Mouse (Mus musculus) liver, postnatal 0 days (tissue): Measurements from ENCODE around the gene C330021F23Rik. TPM values are rescaled to one million over a fixed set of nuclear protein-coding genes. Genes with fewer than 3 reads are reported as not detected.

Experiments
- ATAC-seq: fragments of 200-750 bp; cut with Nextera tagmentation; 2 replicates; pipeline ENCODE4 v1.8.0; 2017; ENCODE audit warnings: mild to moderate bottlenecking, moderate library complexity
- DNase-seq: peaks from one replicate; pipeline ENCODE4 v3.0.0-alpha.2; 2016
- H3K27ac ChIP-seq: fragments of 300-500 bp; sonication (generic); 2 replicates; pipeline ENCODE4 v1.5.1; 2014; ENCODE audit warnings: antibody characterized with exemption, moderate library complexity, mild to moderate bottlenecking, low read depth
- H3K27me3 ChIP-seq: fragments of 300-500 bp; sonication (generic); 2 replicates; pipeline ENCODE4 v1.6.1; 2014; ENCODE audit warnings: low read length, control low read depth, mixed read lengths; ENCODE audit not compliant: insufficient read depth
- H3K36me3 ChIP-seq: fragments of 300-500 bp; sonication (generic); replicated peaks from 2 replicates; pipeline ENCODE4 v1.6.1; 2014; ENCODE audit warnings: mild to moderate bottlenecking, control low read depth, low read length, moderate library complexity, mixed read lengths; ENCODE audit not compliant: insufficient read depth
- H3K4me1 ChIP-seq: fragments of 300-500 bp; sonication (generic); 2 replicates; pipeline ENCODE4 v1.6.1; 2014; ENCODE audit warnings: antibody characterized with exemption, mild to moderate bottlenecking, control low read depth; ENCODE audit not compliant: insufficient read depth
- H3K4me2 ChIP-seq: fragments of 300-500 bp; sonication (generic); 2 replicates; pipeline ENCODE4 v1.6.1; 2014; ENCODE audit warnings: low read depth, mild to moderate bottlenecking, low read length, moderate library complexity, mixed read lengths
- H3K4me3 ChIP-seq: fragments of 300-500 bp; sonication (generic); 2 replicates; pipeline ENCODE4 v1.5.1; 2014; ENCODE audit warnings: low read depth, low read length
- H3K9ac ChIP-seq: fragments of 300-500 bp; sonication (generic); replicated peaks from 2 replicates; pipeline ENCODE4 v1.6.1; 2014; ENCODE audit warnings: mild to moderate bottlenecking, moderate library complexity
- H3K9me3 ChIP-seq: fragments of 300-500 bp; sonication (generic); 2 replicates; pipeline ENCODE4 v1.6.1; 2016; ENCODE audit warnings: mild to moderate bottlenecking, control low read depth, low read length, mixed read lengths
- CTCF ChIP-seq: sonication (generic); IDR thresholded peaks from 2 replicates; pipeline ENCODE4 v1.5.1; 2016; ENCODE audit warnings: antibody characterized with exemption, low read depth
- EP300 ChIP-seq: IDR thresholded peaks from 2 replicates; pipeline ENCODE4 v1.6.1; 2016; ENCODE audit warnings: antibody characterized with exemption, low read depth, mild to moderate bottlenecking
- WGBS: fragments of 180-500 bp; shearing (Covaris S2); extraction: QIAGEN DNeasy Blood & Tissue Kit; methylation state at CpG from one replicate; pipeline ENCODE4 v1.1.7; 2014; ENCODE audit not compliant: insufficient replicate concordance; 5-methylcytosine and 5-hydroxymethylcytosine counted together
- polyA plus RNA-seq: library from polyadenylated mRNA; unstranded; fragments of >200 nt; fragmentation: Nextera tagmentation; extraction: Ambion mirVana; gene quantifications from 2 replicates; pipeline ENCODE4 v1.2.1, GENCODE M21; 2015

The C330021F23Rik gene
- polyA plus RNA-seq, 1 experiment from 2014 or later: 0.89 TPM

GRCm38 (mm10) chr8:3628014-3628413 lies 60.2 kb downstream of the C330021F23Rik start:
- ATAC-seq (peak; percentile 37), DNase-seq (peak; percentile 52)
- peak; percentile 72 for TF ChIP-seq CTCF
- no peak for TF ChIP-seq EP300
- Histone ChIP-seq H3K27me3 (no peaks in the 10 kb centered on the region), H3K4me3 (no peak overlapping the region), H3K9me3 (no peaks in the 10 kb centered on the region), H3K27ac (no peak overlapping the region), H3K36me3 (peaks cover 9% of the 10 kb centered on the region; the same call in 1 of the 2 replicates), H3K4me2 (no peak overlapping the region), H3K4me1 (peaks cover 17% of the 10 kb centered on the region), H3K9ac (no peak overlapping the region)
- 43% methylated on average over 5 of the region's 5 CpGs for WGBS

GRCm38 (mm10) chr8:3630647-3631477 lies 63.1 kb downstream of the C330021F23Rik start, which contains the start of gene Stxbp2:
Gene Stxbp2, plus strand, starts transcription at chr8:3630955.
- Histone ChIP-seq H3K4me2 (peak within 1 kb of the TSS; percentile 68), H3K27ac (peak within 1 kb of the TSS; percentile 42), H3K36me3 (peaks cover 32% of the 10 kb centered on the region), H3K27me3 (no peaks in the 10 kb centered on the region), H3K9me3 (no peaks in the 10 kb centered on the region), H3K9ac (peak within 1 kb of the TSS; percentile 66), H3K4me3 (peak within 1 kb of the TSS; percentile 67), H3K4me1 (peaks cover 17% of the 10 kb centered on the region)
- WGBS: 4% methylated on average over 44 of the region's 47 CpGs
- peak; percentile 91 for DNase-seq
- TF ChIP-seq EP300 (no peak), CTCF (no peak)
- peak; percentile 97 for ATAC-seq

DNA sequence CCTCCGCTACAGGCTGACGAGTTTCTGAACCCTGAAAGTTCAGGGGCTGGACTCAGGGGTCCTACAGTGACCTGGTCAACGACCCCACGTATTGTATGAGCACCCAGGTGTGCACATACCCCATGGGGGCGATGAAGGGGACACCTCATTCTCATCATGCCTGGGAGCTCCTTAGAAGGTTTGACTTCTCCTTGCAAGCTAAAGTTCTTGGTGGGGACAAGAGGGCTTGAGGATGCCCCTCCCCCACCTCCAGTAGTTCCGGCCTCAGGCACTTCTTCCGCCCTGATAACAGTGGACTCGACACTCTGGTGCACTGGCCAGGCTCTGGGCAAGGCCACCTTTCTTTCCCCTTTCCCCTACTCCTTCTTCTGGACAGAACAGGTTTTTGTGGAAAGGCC lies 63.7 kb downstream of the C330021F23Rik start:
- ATAC-seq (peak; percentile 29), DNase-seq (peak; percentile 57)
- peaks cover 38% of the 10 kb centered on the region for H3K36me3 ChIP-seq
- peak overlapping the region; percentile 42 for H3K27ac ChIP-seq
- H3K27me3 ChIP-seq: no peaks in the 10 kb centered on the region
- H3K9ac ChIP-seq: peak overlapping the region; percentile 66
- H3K4me3 ChIP-seq: peak overlapping the region; percentile 67
- peak overlapping the region; percentile 68 for H3K4me2 ChIP-seq
- WGBS: 7% methylated on average over 8 of the region's 8 CpGs
- TF ChIP-seq EP300: no peak
- TF ChIP-seq CTCF: no peak
- peaks cover 17% of the 10 kb centered on the region for H3K4me1 ChIP-seq
- H3K9me3 ChIP-seq: no peaks in the 10 kb centered on the region

Other genes starting within 250 kb of the C330021F23Rik start
- gene A430078G23Rik, start 214.6 kb upstream of the C330021F23Rik start, polyA plus RNA-seq: 1.2 and 1.7 TPM in 2 replicates
- 1.8 and 1.9 TPM in 2 replicates for gene Arhgef18, start 175.0 kb upstream of the C330021F23Rik start, polyA plus RNA-seq
- 14.8 and 14.9 TPM in 2 replicates for gene Pex11g, start 100.3 kb upstream of the C330021F23Rik start, polyA plus RNA-seq
- not detected in 2 replicates for gene Tex45, start 97.1 kb upstream of the C330021F23Rik start, polyA plus RNA-seq
- gene Zfp358, start 74.9 kb upstream of the C330021F23Rik start, polyA plus RNA-seq: 4.9 and 6.3 TPM in 2 replicates
- gene Mcoln1, start 67.5 kb upstream of the C330021F23Rik start, polyA plus RNA-seq: 19.9 and 20.6 TPM in 2 replicates
- gene Pnpla6, start 52.6 kb upstream of the C330021F23Rik start, polyA plus RNA-seq: 6.4 TPM in 2 replicates
- 2.4 and 2.6 TPM in 2 replicates for gene Camsap3, start 19.3 kb downstream of the C330021F23Rik start, polyA plus RNA-seq
- gene Xab2, start 53.3 kb downstream of the C330021F23Rik start, polyA plus RNA-seq: 13.2 and 15.9 TPM in 2 replicates
- gene Pet100, start 53.6 kb downstream of the C330021F23Rik start, polyA plus RNA-seq: 88.9 and 91.2 TPM in 2 replicates
- 0.07 TPM in 1 of 2 replicates, not detected in the other for gene Pcp2, start 57.6 kb downstream of the C330021F23Rik start, polyA plus RNA-seq
- 40.5 and 46.9 TPM in 2 replicates for gene Stxbp2, start 63.0 kb downstream of the C330021F23Rik start, polyA plus RNA-seq
- not detected in 2 replicates for gene Retn, start 87.8 kb downstream of the C330021F23Rik start, polyA plus RNA-seq
- gene Mcemp1, start 97.8 kb downstream of the C330021F23Rik start, polyA plus RNA-seq: 11.9 and 12.8 TPM in 2 replicates
- 2.7 and 3.4 TPM in 2 replicates for gene Fcor, start 104.4 kb downstream of the C330021F23Rik start, polyA plus RNA-seq
- 16.6 and 16.9 TPM in 2 replicates for gene Trappc5, start 108.3 kb downstream of the C330021F23Rik start, polyA plus RNA-seq
- gene Fcer2a, start 126.2 kb downstream of the C330021F23Rik start, polyA plus RNA-seq: 0.05 and 0.06 TPM in 2 replicates
- 29.3 and 30.2 TPM in 2 replicates for gene Clec4g, start 152.7 kb downstream of the C330021F23Rik start, polyA plus RNA-seq
- 0.14 and 0.19 TPM in 2 replicates for gene Cd209a, start 181.0 kb downstream of the C330021F23Rik start, polyA plus RNA-seq